Mouse (Mus musculus) left cerebral cortex, adult 2 months (tissue): ENCODE data around the gene Supt3. TPM values are rescaled to one million over a fixed set of nuclear protein-coding genes. Genes with fewer than 3 reads are reported as not detected.

ENCODE experiments used
- DNase-seq, 2 experiments: peaks; one replicate each; pipeline ENCODE4 v3.0.0; 2021 to 2022; ENCODE audit warnings: low spot score in 2 of 2, mixed read lengths in 1 of 2; ENCODE audit errors: extremely low spot score in 1 of 2
- H3K27ac ChIP-seq: fragments of 200-600 bp; 2 replicates; pipeline ENCODE4 v1.8.1; 2022
- H3K4me3 ChIP-seq: fragments of 200-600 bp; 2 replicates; pipeline ENCODE4 v1.8.1; 2022
- CTCF ChIP-seq: fragments of 200-600 bp; IDR thresholded peaks from 2 replicates; pipeline ENCODE4 v1.8.1; 2022; ENCODE audit warnings: antibody characterized with exemption, mild to moderate bottlenecking, moderate library complexity
- intact Hi-C: fragments of 180-260 bp; cut with DNase I; formaldehyde crosslinking; loops from one replicate; pipeline ENCODE4 v1.15.1; 2025
- total RNA-seq, 2 experiments: library from RNA; stranded (reverse); gene quantifications; 2 replicates each; pipeline ENCODE4 v1.2.3; 2021

The Supt3 gene
- total RNA-seq, 2 experiments from 2014 or later, result 11.0 to 14.3 TPM

DNA sequence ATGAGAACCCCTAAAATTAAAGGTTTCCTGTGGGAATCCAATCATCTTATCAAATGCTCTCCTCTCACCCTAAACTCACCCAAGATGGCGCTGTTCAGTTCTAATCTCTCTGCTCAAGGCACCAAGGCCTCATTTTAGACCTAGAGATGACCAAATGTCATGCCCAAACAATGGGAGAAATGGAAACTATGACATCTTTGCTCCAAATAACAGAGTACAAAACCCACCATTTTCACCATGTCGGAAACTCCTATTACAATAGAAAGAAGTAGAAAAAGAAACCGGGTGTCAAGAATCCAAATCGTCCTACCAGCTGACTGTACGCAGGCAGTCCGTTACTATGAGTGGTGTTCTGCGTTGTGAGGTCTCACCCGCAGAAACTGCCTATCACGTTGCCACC lies 34.7 kb upstream of the Supt3 start:
- no peak for DNase-seq
- Histone ChIP-seq H3K4me3 (no peak overlapping the region), H3K27ac (no peak overlapping the region)
- intact Hi-C loops, result loop anchor here (5.0 kb wide), 1 partner anchor 480 kb away; no protein-coding TSS in a partner anchor
- no peak; the same call in none of the 2 replicates for TF ChIP-seq CTCF

DNA sequence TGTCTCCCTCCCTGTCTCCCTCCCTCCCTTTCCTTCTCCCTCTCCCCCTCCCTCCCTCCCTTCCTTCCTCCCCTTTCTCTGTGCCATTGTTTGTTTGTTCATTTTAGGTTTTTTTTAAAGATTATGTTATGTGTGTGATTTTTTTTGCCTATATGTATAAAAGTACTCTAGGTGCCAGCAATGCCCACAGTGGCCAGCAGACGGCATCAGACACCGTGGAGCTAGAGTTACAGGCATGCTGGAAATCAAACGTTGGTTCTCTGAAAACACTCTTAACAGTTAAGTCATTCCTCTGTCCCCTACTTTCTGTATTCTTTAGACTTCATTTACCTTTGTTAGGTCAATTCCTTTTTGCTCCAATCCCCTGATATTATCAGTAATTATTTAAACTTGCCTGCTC lies 33.2 kb upstream of the Supt3 start:
- TF ChIP-seq CTCF, result peak; percentile 31
- intact Hi-C loops, result loop anchor here (5.0 kb wide), 1 partner anchor 481 kb away; no protein-coding TSS in a partner anchor

DNA sequence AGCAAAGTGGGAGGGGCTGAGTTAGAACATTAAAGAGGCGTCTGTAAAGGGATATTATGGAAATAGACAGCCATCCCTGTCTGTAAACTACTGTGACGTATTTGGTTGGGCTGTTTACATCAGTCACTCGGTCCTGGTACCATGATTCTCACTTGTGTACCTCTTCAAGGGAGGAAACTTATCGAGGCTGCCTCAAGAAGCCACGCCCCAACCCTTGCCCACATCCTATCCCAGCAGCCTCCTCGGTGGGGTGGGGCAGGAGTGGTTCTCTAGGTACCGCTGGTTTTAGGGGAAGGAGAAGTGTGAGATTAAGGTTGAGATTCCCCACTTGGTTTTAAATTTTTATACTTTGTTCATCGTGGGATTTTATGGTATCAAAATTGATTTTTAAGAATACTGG lies 31.6 kb upstream of the Supt3 start:
- Histone ChIP-seq H3K4me3 (no peak overlapping the region), H3K27ac (no peak overlapping the region)
- intact Hi-C loops, result no loop called here
- TF ChIP-seq CTCF, result no peak
- DNase-seq, result no peak

More for the DNA sequence above, 33.2 kb upstream of the Supt3 start:
- H3K4me3 ChIP-seq, result no peak overlapping the region
- DNase-seq, result no peak
- H3K27ac ChIP-seq, result no peak overlapping the region

DNA sequence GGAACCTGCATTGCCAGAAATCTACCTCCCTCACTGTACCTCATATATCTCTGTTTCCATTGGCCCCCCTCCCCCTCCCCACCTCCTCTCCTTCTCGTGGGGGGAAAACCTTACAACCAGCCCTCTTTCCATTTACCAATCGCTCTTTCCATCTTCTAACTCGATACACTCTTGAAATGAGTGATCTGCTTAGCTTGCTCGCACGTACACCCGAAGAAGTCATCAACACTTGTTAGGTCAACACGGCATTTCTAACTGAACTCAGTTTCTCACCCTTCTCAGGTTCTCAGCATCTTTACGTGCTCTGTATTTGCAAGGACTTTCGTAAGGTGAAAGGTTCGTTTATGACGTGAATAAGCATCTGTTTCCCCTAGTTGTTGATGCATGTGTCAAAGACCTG lies 10.6 kb upstream of the Supt3 start:
- intact Hi-C loops, result no loop called here
- Histone ChIP-seq H3K4me3 (no peak overlapping the region), H3K27ac (no peak overlapping the region)
- TF ChIP-seq CTCF, result no peak
- no peak for DNase-seq

- no peak for TF ChIP-seq CTCF
- intact Hi-C loops, result no loop called here
- DNase-seq, result no peak
Measured at GRCm38 (mm10) chr17:44766975-44767374, 10.0 kb upstream of the Supt3 start.

DNA sequence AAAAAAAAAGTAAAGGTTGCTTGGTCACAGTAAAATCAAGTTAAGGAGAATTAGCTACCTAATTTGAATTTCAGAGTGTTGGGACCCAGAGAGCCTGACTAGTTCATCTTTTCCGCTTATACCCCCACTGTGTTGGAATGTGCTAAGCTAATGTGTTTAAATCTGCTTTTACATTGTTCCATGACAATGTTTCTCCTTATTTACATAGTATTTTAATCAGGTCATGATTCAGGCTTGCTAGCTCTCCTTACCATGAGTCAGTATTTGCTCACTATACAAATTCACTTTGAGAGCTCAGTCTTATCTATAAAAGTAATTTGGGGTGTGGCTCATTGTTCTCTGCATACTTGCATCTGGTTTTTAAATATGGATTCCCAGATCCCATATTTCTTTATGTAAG lies 9.6 kb upstream of the Supt3 start:
- Histone ChIP-seq H3K4me3 (no peak overlapping the region), H3K27ac (no peak overlapping the region)
- no peak for TF ChIP-seq CTCF
- DNase-seq, result no peak
- intact Hi-C loops, result no loop called here

More at GRCm38 (mm10) chr17:44766975-44767374, 10.0 kb upstream of the Supt3 start:
- Histone ChIP-seq H3K4me3 (no peak overlapping the region), H3K27ac (no peak overlapping the region)

GRCm38 (mm10) chr17:44768522-44768921 lies 8.4 kb upstream of the Supt3 start:
- no peak overlapping the region for H3K27ac ChIP-seq
- intact Hi-C loops, result no loop called here
- no peak for TF ChIP-seq CTCF
- no peak overlapping the region for H3K4me3 ChIP-seq
- DNase-seq, result no peak

GRCm38 (mm10) chr17:44770871-44771270 lies 6.1 kb upstream of the Supt3 start:
- intact Hi-C loops, result no loop called here
- Histone ChIP-seq H3K27ac (no peak overlapping the region), H3K4me3 (no peak overlapping the region)
- no peak for DNase-seq
- TF ChIP-seq CTCF, result no peak

GRCm38 (mm10) chr17:44772576-44772975 lies 4.4 kb upstream of the Supt3 start:
- no peak overlapping the region for H3K4me3 ChIP-seq
- no peak for TF ChIP-seq CTCF
- DNase-seq, result no peak
- no peak overlapping the region for H3K27ac ChIP-seq
- intact Hi-C loops, result no loop called here

GRCm38 (mm10) chr17:44777337-44777804 lies 419 bp downstream of the Supt3 start:
- TF ChIP-seq CTCF, result no peak; the same call in 1 of the 2 replicates
- peak overlapping the region; percentile 89 for H3K4me3 ChIP-seq
- intact Hi-C loops, result loop anchor here (2.0 kb wide), 1 partner anchor 41 kb away; no protein-coding TSS in a partner anchor
- peak overlapping the region; percentile 98 for H3K27ac ChIP-seq
- peak; percentile 76 to 77 for DNase-seq

DNA sequence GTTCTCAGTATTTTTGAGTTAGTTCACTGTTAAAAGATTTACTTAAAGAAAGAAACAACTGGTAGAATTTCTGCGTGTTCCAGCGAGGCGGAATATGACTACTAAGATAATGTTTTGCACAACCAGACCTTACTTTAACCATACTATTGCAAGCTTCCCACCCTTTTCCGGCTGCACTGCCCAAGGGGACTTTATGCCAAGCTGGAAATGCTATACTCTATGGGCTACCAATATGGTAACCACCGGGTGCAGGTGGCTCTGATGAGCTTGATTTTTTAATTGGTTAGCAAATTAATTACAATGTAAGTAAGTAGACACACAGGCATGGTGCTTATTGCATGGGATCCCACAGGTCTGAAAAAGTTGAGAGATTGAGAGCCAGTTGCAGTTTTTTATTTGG lies 1.2 kb downstream of the Supt3 start:
- peak overlapping the region; percentile 89 for H3K4me3 ChIP-seq
- DNase-seq, result no peak
- no peak for TF ChIP-seq CTCF
- intact Hi-C loops, result no loop called here
- H3K27ac ChIP-seq, result no peak overlapping the region; the same call in 1 of the 2 replicates

- no peak overlapping the region for H3K4me3 ChIP-seq
- TF ChIP-seq CTCF, result no peak
- intact Hi-C loops, result no loop called here
- no peak for DNase-seq
- no peak overlapping the region for H3K27ac ChIP-seq
Measured at GRCm38 (mm10) chr17:44780353-44780752, 3.4 kb downstream of the Supt3 start.

DNA sequence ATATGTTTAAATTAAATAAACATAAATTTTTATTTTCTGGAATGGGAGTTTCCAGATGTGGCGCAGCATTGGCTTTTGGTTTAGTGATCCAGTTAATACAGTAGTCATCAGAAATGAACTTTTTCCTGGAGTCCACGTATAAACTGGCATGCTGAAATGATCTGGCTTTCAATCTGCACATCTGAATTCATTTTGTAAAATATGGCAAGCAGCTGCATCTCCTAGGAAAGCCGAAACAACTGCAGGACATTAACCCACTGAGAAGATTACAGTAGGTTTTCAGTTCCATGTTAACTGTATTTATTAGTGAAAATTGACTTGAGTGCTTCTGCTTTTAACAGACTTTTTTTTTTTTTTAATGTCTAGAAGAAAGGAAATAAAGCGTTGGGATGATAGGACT lies 5.4 kb downstream of the Supt3 start:
- no peak for DNase-seq
- intact Hi-C loops, result no loop called here
- Histone ChIP-seq H3K27ac (no peak overlapping the region), H3K4me3 (no peak overlapping the region)
- TF ChIP-seq CTCF, result no peak
